Mouse (Mus musculus): ENCODE results near the gene Flot2. TPM values are rescaled to one million over a fixed set of nuclear protein-coding genes. Genes with fewer than 3 reads are reported as not detected.
A peak's percentile ranks its signal among the peaks of the same experiment; 100 is the strongest.

Flot2 gene
- polyA plus RNA-seq, 2 experiments = 16.7 to 17.9 TPM

DNA sequence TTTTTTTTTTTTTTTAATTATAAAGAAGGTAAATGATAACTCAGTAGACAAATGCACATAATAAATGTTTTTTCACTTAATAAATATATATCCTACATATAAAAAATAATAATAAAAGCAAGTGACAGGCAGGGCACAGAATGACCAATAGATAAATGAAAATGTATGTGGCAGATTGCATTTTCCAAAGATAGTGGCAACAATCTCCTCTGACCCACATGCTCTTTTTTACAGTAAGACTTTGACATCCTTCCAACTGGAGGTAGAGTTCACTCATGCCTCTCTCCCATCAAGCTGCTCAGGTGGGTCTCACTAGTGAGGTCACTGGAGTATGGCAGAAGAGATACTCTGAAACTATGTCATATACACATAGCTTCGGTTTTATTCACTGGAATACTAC lies 24.8 kb downstream of the Flot2 start:
- no peak for ATAC-seq (ENCODE audit: insufficient read depth)
- DNase-seq (ENCODE audit: low read depth in 3 of 3, low spot score in 3 of 3) = no peak
- H3K27me3 ChIP-seq (ENCODE audit: control insufficient read depth, insufficient read depth, low read length) = no peaks in the 10 kb centered on the region
- peaks cover 6% of the 10 kb centered on the region; the same call in 1 of the 2 replicates for H3K36me3 ChIP-seq (replicated peaks; ENCODE audit: control insufficient read depth, insufficient read depth, low read depth)
- peak overlapping the region; percentile 98 for H3K27ac ChIP-seq
- no peak overlapping the region for H3K4me3 ChIP-seq (ENCODE audit: insufficient read depth in 1 of 2, low read depth in 2 of 2, low read length in 2 of 2)
- peaks cover 60 to 65% of the 10 kb centered on the region in 2 experiments for H3K4me1 ChIP-seq (replicated peaks; ENCODE audit: control insufficient read depth in 2 of 2, insufficient read depth in 2 of 2, low read length in 1 of 2)
- TF ChIP-seq EP300 (IDR thresholded peaks at IDR 0.05; ENCODE audit: low read depth) = peak; percentile 70
- no peak for TF ChIP-seq CTCF (IDR thresholded peaks at IDR 0.05; ENCODE audit: low read depth)
- H3K9ac ChIP-seq (replicated peaks) = peak overlapping the region; percentile 52; the same call in 1 of the 2 replicates
- WGBS (ENCODE audit: insufficient replicate concordance) = 54% methylated on average over 1 of the region's 1 CpGs
- no peaks in the 10 kb centered on the region for H3K9me3 ChIP-seq (ENCODE audit: control insufficient read depth, low read length)
- H3K4me2 ChIP-seq (ENCODE audit: low read depth) = peak overlapping the region; percentile 23

DNA sequence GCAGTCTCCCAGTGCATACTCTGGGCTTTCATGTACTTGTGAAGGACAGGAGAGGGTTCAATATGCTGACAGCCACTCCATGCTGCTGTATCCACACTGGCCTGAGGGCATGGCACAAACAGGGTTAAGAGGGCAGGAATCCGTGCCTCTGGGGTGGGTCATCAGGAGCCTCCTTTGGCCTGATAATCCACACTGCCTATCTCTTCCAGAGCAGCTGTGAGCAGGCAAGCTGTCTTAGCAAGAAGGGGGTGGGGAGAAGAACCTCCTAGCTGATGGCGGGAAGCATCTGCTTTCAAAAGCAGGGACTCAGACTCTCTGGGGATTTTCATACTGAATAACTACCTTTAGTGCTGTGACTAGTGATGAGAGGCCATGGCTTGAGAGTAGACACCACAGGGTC lies 28.2 kb downstream of the Flot2 start:
- ATAC-seq (ENCODE audit: insufficient read depth) (peak; percentile 77), DNase-seq (ENCODE audit: low read depth in 3 of 3, low spot score in 3 of 3) (peak; percentile 84 to 89 (median 86))
- Histone ChIP-seq H3K9ac (replicated peaks) (peak overlapping the region; percentile 90), H3K4me2 (ENCODE audit: low read depth) (peak overlapping the region; percentile 95), H3K27ac (peak overlapping the region; percentile 98), H3K4me1 (replicated peaks; ENCODE audit: control insufficient read depth in 2 of 2, insufficient read depth in 2 of 2, low read length in 1 of 2) (peaks cover 82 to 85% of the 10 kb centered on the region in 2 experiments), H3K4me3 (ENCODE audit: insufficient read depth in 1 of 2, low read depth in 2 of 2, low read length in 2 of 2) (peak overlapping the region; percentile 1 to 29; a peak in 3 of 4 replicates), H3K27me3 (ENCODE audit: control insufficient read depth, insufficient read depth, low read length) (no peaks in the 10 kb centered on the region), H3K9me3 (ENCODE audit: control insufficient read depth, low read length) (no peaks in the 10 kb centered on the region), H3K36me3 (replicated peaks; ENCODE audit: control insufficient read depth, insufficient read depth, low read depth) (no peaks in the 10 kb centered on the region)
- TF ChIP-seq EP300 (IDR thresholded peaks at IDR 0.05; ENCODE audit: low read depth) (peak; percentile 99), CTCF (IDR thresholded peaks at IDR 0.05; ENCODE audit: low read depth) (peak; percentile 6; the same call in 1 of the 2 replicates)
- 4% methylated on average over 2 of the region's 2 CpGs for WGBS (ENCODE audit: insufficient replicate concordance)

DNA sequence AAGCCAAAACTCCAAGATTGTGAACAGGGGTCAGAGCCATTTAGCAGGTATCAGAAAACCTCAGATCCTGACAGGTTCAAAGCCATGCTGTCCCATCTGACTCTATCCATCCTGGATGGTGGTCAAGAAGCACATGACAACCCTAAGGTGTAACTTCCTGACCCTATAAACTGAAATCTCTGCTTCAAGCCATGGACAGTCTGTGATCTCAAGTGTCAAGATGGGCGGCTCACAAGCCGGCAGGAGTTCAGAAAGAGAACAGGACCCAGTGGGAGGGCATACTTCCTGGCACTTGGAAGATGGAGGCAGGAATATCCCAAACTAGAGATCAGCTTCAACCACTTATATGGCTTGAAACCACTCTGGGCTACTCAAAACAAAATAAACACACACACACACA lies 28.9 kb downstream of the Flot2 start:
- peak overlapping the region; percentile 98 for H3K27ac ChIP-seq
- H3K9ac ChIP-seq (replicated peaks) = peak overlapping the region; percentile 90
- TF ChIP-seq EP300 (IDR thresholded peaks at IDR 0.05; ENCODE audit: low read depth) (no peak), CTCF (IDR thresholded peaks at IDR 0.05; ENCODE audit: low read depth) (no peak)
- ATAC-seq (ENCODE audit: insufficient read depth) (no peak), DNase-seq (ENCODE audit: low read depth in 3 of 3, low spot score in 3 of 3) (no peak)
- H3K4me3 ChIP-seq (ENCODE audit: insufficient read depth in 1 of 2, low read depth in 2 of 2, low read length in 2 of 2) = peak overlapping the region in 1 of 2 experiments; percentile 29; a peak in 3 of 4 replicates
- no peaks in the 10 kb centered on the region for H3K36me3 ChIP-seq (replicated peaks; ENCODE audit: control insufficient read depth, insufficient read depth, low read depth)
- H3K9me3 ChIP-seq (ENCODE audit: control insufficient read depth, low read length) = no peaks in the 10 kb centered on the region
- WGBS (ENCODE audit: insufficient replicate concordance) = 50% methylated on average over 2 of the region's 2 CpGs
- peaks cover 80 to 83% of the 10 kb centered on the region in 2 experiments for H3K4me1 ChIP-seq (replicated peaks; ENCODE audit: control insufficient read depth in 2 of 2, insufficient read depth in 2 of 2, low read length in 1 of 2)
- H3K27me3 ChIP-seq (ENCODE audit: control insufficient read depth, insufficient read depth, low read length) = no peaks in the 10 kb centered on the region
- H3K4me2 ChIP-seq (ENCODE audit: low read depth) = peak overlapping the region; percentile 95

DNA sequence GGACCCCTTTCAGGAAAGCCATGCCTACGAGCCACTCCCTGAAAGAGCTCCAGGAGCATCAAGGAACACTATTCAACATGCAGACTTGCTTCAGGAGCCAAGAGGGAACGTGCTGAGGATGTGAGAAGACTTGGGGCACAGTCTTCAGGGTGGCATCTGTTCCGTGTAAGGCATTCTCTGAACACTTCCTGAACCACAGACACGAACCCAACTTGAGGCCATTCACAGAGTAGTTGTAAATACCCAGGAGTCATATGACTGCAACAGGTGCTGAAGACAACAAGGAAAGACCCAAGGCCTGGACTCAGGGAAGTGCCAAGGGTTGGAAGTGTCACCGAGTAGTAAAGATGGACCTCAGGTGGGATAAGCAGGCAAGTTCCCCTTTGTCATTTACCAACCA lies 29.8 kb downstream of the Flot2 start:
- H3K4me2 ChIP-seq (ENCODE audit: low read depth) = peak overlapping the region; percentile 95
- ATAC-seq (ENCODE audit: insufficient read depth) (no peak), DNase-seq (ENCODE audit: low read depth in 3 of 3, low spot score in 3 of 3) (no peak)
- WGBS (ENCODE audit: insufficient replicate concordance) = 61% methylated on average over 5 of the region's 5 CpGs
- TF ChIP-seq EP300 (IDR thresholded peaks at IDR 0.05; ENCODE audit: low read depth) (no peak), CTCF (IDR thresholded peaks at IDR 0.05; ENCODE audit: low read depth) (no peak)
- peak overlapping the region; percentile 90 for H3K9ac ChIP-seq (replicated peaks)
- H3K27ac ChIP-seq = peak overlapping the region; percentile 98
- peaks cover 74 to 80% of the 10 kb centered on the region in 2 experiments for H3K4me1 ChIP-seq (replicated peaks; ENCODE audit: control insufficient read depth in 2 of 2, insufficient read depth in 2 of 2, low read length in 1 of 2)
- H3K36me3 ChIP-seq (replicated peaks; ENCODE audit: control insufficient read depth, insufficient read depth, low read depth) = no peaks in the 10 kb centered on the region
- H3K27me3 ChIP-seq (ENCODE audit: control insufficient read depth, insufficient read depth, low read length) = no peaks in the 10 kb centered on the region
- H3K9me3 ChIP-seq (ENCODE audit: control insufficient read depth, low read length) = no peaks in the 10 kb centered on the region
- peak overlapping the region in 1 of 2 experiments; percentile 1; a peak in 1 of 4 replicates for H3K4me3 ChIP-seq (ENCODE audit: insufficient read depth in 1 of 2, low read depth in 2 of 2, low read length in 2 of 2)

DNA sequence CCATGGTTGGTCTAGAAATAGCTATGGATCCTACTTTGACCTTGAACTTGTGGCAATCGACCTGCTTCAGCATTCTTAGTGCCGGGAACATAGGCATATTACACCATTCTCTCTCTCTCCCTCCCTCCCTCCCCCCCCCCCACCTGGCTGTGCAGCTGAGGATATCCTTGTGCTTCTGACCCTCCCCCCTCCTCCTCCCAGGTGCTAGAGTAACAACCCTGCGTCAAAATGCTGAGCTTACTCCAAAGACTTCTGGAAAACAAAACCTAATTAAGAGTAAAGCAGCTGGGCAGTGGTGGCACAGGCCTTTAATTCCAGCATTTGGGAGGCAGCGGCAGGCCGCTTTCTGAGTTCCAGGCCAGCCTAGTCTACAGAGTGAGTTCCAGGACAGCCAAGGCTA lies 31.4 kb downstream of the Flot2 start:
- Histone ChIP-seq H3K4me3 (ENCODE audit: insufficient read depth in 1 of 2, low read depth in 2 of 2, low read length in 2 of 2) (peak overlapping the region; percentile 15 to 52), H3K27me3 (ENCODE audit: control insufficient read depth, insufficient read depth, low read length) (no peaks in the 10 kb centered on the region), H3K27ac (peak overlapping the region; percentile 98), H3K9me3 (ENCODE audit: control insufficient read depth, low read length) (no peaks in the 10 kb centered on the region), H3K4me1 (replicated peaks; ENCODE audit: control insufficient read depth in 2 of 2, insufficient read depth in 2 of 2, low read length in 1 of 2) (peaks cover 64 to 71% of the 10 kb centered on the region in 2 experiments), H3K4me2 (ENCODE audit: low read depth) (peak overlapping the region; percentile 95), H3K9ac (replicated peaks) (peak overlapping the region; percentile 90), H3K36me3 (replicated peaks; ENCODE audit: control insufficient read depth, insufficient read depth, low read depth) (peaks cover 9% of the 10 kb centered on the region)
- ATAC-seq (ENCODE audit: insufficient read depth) (no peak), DNase-seq (ENCODE audit: low read depth in 3 of 3, low spot score in 3 of 3) (no peak)
- TF ChIP-seq EP300 (IDR thresholded peaks at IDR 0.05; ENCODE audit: low read depth) (no peak), CTCF (IDR thresholded peaks at IDR 0.05; ENCODE audit: low read depth) (no peak)
- WGBS (ENCODE audit: insufficient replicate concordance) = 17% methylated on average over 5 of the region's 5 CpGs
